Mouse (Mus musculus): ENCODE results near the gene Kdm6b.

DNA sequence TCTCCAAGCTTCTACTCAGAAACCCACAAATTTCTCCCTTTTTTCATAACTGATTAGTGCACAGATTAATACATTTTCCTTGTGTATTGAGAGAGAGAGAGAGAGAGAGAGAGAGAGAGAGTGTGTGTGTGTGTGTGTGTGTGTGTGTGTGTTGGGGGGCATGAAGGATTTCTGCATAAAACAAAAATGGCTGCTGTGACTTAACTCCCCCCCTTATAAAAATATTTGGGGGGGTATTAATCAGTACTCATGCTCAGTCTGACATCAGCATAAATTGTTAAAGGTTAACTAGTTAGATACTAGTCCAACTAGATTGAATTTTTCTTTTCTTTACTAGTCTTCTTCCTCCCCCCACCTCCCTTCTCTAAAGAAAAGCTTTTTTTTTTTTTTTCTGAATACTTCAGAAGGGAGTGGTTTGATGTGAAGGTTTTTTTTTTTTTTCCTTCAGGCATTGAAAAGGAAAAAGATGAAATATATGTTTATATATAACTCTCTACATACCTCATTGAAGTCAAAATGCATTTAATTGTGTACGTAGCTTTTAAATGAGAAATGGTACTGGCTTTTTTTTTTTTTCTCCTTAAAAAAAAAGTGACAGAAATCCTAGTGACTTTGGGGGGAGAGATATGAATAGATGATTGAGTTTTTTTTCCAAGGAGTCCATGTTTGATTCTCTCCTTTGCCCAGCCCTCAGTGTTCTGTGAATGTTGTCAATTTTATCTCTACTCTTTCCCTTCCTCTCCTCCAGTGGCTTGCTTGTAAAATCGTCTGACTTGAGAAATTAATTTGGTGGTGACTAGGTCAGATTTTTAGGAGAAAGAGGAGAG lies 43.3 kb downstream of the Kdm6b start:
- TF ChIP-seq CTCF (IDR thresholded peaks at IDR 0.05; ENCODE audit: low read depth) (no peak), EP300 (IDR thresholded peaks at IDR 0.05; ENCODE audit: low read depth) (no peak)
